Mouse (Mus musculus): Measurements from ENCODE around the gene Rnaseh2c. TPM values are rescaled to one million over a fixed set of nuclear protein-coding genes. Genes with fewer than 3 reads are reported as not detected.

Rnaseh2c gene
- polyA plus RNA-seq, 1 experiment: 90.8 TPM

DNA sequence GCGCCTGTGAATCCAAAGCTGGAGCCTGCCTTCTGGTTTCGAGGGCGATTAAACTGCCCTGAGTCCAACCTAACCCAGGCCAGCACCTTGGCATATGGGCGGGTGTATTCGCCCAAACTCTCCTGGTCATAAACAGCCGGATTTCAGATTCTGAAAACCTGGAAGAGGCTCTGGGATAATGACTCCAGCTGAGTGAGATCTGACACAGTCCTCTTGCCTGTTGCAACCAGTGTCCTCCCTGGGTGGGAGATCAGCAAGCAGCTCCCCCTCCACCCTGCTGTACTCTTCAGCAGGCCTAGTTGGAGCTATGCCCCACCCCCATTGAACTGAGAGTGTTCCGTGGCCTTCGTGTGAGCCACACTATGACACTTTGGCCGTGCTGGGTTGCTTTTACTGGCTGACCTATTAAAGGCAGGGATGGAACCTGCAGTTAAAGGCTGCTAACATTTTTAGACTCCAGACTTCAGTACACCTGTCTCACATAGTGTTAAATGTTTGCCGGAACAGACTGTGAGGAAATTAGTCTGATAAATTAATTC lies 40.4 kb upstream of the Rnaseh2c start:
- H3K36me3 ChIP-seq (ENCODE audit: control insufficient read depth): no peaks in the 10 kb centered on the region
- peaks cover 7% of the 10 kb centered on the region for H3K4me1 ChIP-seq (ENCODE audit: control insufficient read depth)
- H3K27me3 ChIP-seq (ENCODE audit: control insufficient read depth): peaks cover 99% of the 10 kb centered on the region
- H3K4me3 ChIP-seq (replicated peaks): no peak overlapping the region
- peaks cover 10% of the 10 kb centered on the region; the same call in 1 of the 2 replicates for H3K9me3 ChIP-seq (ENCODE audit: control insufficient read depth, low read length)
- no peak for TF ChIP-seq TAL1 (IDR thresholded peaks at IDR 0.05; ENCODE audit: low read length)
- TF ChIP-seq GATA1 (IDR thresholded peaks at IDR 0.05; ENCODE audit: low read length): no peak

DNA sequence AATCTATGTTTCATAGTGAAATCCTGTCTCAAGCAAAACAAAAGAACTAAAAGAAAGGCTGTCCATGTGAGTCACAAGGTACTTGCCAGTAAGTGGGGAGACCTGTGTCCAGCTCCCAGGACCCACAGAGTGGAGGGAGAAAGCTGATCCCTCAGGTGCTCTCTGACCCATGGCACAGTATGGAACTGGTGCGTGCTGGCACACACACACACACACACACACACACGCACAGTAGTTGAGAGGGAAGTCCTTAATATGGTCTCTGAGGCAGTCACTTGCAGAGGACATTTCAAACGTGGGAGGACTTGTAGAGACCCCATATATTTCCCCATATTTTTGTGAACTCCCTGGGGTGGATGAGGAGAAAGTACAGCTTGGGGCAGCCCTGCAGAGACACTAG lies 39.8 kb upstream of the Rnaseh2c start:
- TF ChIP-seq TAL1 (IDR thresholded peaks at IDR 0.05; ENCODE audit: low read length) (no peak), GATA1 (IDR thresholded peaks at IDR 0.05; ENCODE audit: low read length) (no peak)
- Histone ChIP-seq H3K27me3 (ENCODE audit: control insufficient read depth) (peaks cover 99% of the 10 kb centered on the region), H3K4me3 (replicated peaks) (no peak overlapping the region)

DNA sequence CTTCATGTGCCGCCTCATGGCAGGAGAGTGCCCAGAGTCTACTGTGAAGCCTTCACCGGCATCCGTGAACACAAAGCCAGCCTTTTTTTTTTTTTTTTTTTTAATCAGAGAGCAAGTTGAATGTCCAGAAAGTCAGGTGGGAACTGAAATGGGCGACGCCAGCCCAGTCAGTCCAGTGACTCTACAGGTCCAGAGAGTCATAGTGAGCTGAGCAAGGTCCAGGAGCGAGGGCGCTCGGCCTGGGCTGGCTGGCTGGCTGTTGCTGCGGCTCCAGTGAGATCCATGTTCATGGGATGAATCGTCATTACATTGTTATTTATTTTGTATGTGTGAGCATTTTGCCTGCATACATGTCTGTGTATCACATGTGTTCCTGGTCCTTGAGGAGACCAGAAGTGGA lies 38.9 kb upstream of the Rnaseh2c start:
- peaks cover 96% of the 10 kb centered on the region for H3K27me3 ChIP-seq (ENCODE audit: control insufficient read depth)
- no peaks in the 10 kb centered on the region for H3K36me3 ChIP-seq (ENCODE audit: control insufficient read depth)
- H3K9me3 ChIP-seq (ENCODE audit: control insufficient read depth, low read length): peaks cover 10% of the 10 kb centered on the region; the same call in 1 of the 2 replicates
- no peak overlapping the region for H3K4me3 ChIP-seq (replicated peaks)
- peaks cover 21% of the 10 kb centered on the region for H3K4me1 ChIP-seq (ENCODE audit: control insufficient read depth)
- TF ChIP-seq TAL1 (IDR thresholded peaks at IDR 0.05; ENCODE audit: low read length): no peak
- no peak for TF ChIP-seq GATA1 (IDR thresholded peaks at IDR 0.05; ENCODE audit: low read length)

More for the DNA sequence above, 39.8 kb upstream of the Rnaseh2c start:
- peaks cover 12% of the 10 kb centered on the region for H3K4me1 ChIP-seq (ENCODE audit: control insufficient read depth)
- peaks cover 10% of the 10 kb centered on the region; the same call in 1 of the 2 replicates for H3K9me3 ChIP-seq (ENCODE audit: control insufficient read depth, low read length)
- H3K36me3 ChIP-seq (ENCODE audit: control insufficient read depth): no peaks in the 10 kb centered on the region

DNA sequence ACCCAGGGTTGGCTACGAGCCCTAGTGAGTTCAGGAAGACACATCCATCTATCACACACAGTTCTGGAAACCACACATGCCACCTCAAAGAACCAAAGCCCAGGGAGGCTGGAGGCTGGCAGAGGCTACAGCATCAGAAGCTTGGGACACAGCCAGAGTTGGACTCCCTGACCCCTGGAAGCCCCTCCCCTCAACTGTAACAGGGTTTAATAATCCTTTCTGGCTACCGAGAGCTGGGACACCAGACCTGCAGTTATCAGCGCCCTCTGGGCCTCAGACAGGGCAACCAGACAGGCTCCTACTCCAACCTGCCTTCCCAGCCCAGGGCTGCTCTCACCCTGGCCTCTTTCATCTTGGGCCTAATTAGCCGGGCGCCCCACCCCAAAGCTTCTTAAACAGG lies 35.4 kb upstream of the Rnaseh2c start:
- Histone ChIP-seq H3K27me3 (ENCODE audit: control insufficient read depth) (peaks cover 60% of the 10 kb centered on the region), H3K4me1 (ENCODE audit: control insufficient read depth) (peaks cover 42% of the 10 kb centered on the region), H3K4me3 (replicated peaks) (no peak overlapping the region), H3K36me3 (ENCODE audit: control insufficient read depth) (peaks cover 22% of the 10 kb centered on the region), H3K9me3 (ENCODE audit: control insufficient read depth, low read length) (no peaks in the 10 kb centered on the region; the same call in 1 of the 2 replicates)
- no peak for TF ChIP-seq GATA1 (IDR thresholded peaks at IDR 0.05; ENCODE audit: low read length)
- TF ChIP-seq TAL1 (IDR thresholded peaks at IDR 0.05; ENCODE audit: low read length): no peak

DNA sequence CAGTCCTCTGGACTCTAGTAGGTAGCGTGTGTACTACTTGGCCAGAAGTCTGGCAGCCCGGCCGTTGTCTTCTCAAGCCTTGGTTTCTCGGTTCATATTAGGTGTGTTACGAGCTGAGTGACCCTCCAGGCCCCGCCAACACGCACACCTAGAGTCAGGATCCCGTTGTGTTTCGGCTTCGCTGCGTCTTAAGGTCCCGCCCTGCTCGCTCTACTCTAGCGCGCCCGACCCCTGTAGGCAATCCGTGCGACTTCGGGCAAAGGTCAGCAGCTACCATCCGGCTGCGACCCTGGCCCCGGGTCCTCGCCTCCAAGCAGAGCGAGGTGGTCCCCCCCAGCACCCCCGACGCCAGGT lies 34.5 kb upstream of the Rnaseh2c start:
- Histone ChIP-seq H3K9me3 (ENCODE audit: control insufficient read depth, low read length) (no peaks in the 10 kb centered on the region), H3K4me1 (ENCODE audit: control insufficient read depth) (peaks cover 42% of the 10 kb centered on the region), H3K27me3 (ENCODE audit: control insufficient read depth) (peaks cover 52% of the 10 kb centered on the region), H3K4me3 (replicated peaks) (peak overlapping the region; percentile 80), H3K36me3 (ENCODE audit: control insufficient read depth) (peaks cover 22% of the 10 kb centered on the region)
- TF ChIP-seq GATA1 (IDR thresholded peaks at IDR 0.05; ENCODE audit: low read length) (no peak), TAL1 (IDR thresholded peaks at IDR 0.05; ENCODE audit: low read length) (no peak)

DNA sequence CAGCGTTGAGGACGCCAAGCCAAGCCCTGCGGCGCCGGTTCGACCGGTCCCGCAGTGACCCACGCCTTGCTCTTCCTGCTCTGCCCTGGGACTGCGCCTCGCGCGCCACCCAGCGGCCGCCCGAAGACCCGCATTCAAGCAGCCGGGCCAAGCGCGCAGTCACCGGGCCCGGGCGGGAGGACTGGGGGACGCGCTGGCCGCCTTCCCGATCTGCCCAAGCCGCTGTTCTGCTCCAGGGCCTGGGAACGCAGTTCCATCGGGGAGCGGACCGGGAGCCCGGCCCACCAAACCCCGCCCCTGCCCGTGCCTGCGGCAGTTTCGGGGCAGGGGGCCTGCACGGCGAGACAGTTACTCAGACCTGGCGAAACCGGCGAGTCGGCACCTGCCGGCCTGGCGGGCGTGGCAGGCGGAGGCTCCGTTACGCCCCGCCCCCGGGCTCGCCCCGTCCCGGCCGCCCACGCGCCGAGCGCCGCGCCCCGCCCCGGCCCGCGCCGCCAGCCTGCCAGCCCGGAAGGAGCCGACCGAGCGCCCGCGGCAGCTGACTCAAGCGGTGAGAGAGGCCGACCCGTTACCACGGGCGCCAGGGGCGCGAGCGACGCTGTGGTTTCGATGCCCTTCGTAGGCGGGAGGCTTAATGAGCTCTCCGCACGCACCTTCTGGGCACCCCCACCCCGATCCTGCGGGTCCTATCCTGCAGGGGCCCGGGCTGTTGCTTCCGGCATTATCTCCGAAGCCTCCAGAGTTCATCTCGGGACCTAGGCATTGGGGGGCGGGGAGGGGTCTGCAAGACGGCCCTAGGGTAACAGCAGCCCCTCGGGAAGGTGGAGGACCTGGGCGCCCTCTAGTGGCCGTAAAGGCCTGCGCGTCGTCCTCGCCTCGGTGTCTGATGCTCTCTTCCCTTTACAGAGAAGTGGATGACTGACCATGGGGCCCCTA lies 33.9 kb upstream of the Rnaseh2c start, which contains the start of gene Ap5b1:
Ap5b1 (plus strand) TSS at position 492 of the 936 bp plus-strand sequence.
- H3K4me3 ChIP-seq (replicated peaks): peak within 1 kb of the TSS; percentile 80
- peaks cover 22% of the 10 kb centered on the region for H3K36me3 ChIP-seq (ENCODE audit: control insufficient read depth)
- H3K9me3 ChIP-seq (ENCODE audit: control insufficient read depth, low read length): no peaks in the 10 kb centered on the region
- TF ChIP-seq GATA1 (IDR thresholded peaks at IDR 0.05; ENCODE audit: low read length) (no peak), TAL1 (IDR thresholded peaks at IDR 0.05; ENCODE audit: low read length) (no peak)
- peaks cover 42% of the 10 kb centered on the region for H3K4me1 ChIP-seq (ENCODE audit: control insufficient read depth)
- H3K27me3 ChIP-seq (ENCODE audit: control insufficient read depth): peaks cover 46% of the 10 kb centered on the region

DNA sequence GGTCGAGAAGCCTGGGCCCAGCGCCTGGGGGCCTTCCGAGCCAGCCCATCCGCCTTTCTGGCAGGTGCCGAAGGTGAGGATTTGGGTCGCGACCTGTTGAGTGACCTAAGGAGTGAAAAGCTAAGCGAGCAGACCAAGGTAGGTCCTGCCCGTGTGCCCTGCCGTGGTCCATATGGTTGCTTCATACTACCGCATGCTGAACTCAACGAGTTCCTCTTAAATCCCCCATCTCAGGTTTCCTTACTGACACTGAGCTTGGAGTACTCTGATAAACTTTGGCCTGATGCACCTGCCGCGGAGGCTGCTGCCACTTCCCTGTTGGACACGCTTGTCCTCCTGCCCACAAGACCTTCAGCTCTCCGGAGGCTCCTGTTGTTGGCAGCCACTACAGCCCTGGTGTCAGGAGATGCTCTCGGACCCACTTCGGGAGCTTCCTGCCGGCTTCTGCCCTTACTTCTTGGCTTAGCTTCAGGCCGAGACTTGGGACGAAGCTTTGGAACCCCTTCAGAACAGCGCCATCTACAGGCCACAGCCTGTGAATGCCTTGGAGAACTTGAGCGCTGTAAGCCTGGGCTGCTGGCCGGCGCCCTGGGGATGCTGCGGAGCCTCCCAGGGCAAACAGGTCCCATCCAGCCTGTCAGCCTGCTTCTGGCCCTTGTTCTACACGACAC lies 33.1 kb upstream of the Rnaseh2c start:
- Histone ChIP-seq H3K4me1 (ENCODE audit: control insufficient read depth) (peaks cover 42% of the 10 kb centered on the region), H3K4me3 (replicated peaks) (peak overlapping the region; percentile 80), H3K27me3 (ENCODE audit: control insufficient read depth) (peaks cover 38% of the 10 kb centered on the region), H3K36me3 (ENCODE audit: control insufficient read depth) (peaks cover 22% of the 10 kb centered on the region), H3K9me3 (ENCODE audit: control insufficient read depth, low read length) (no peaks in the 10 kb centered on the region)
- TF ChIP-seq GATA1 (IDR thresholded peaks at IDR 0.05; ENCODE audit: low read length) (no peak), TAL1 (IDR thresholded peaks at IDR 0.05; ENCODE audit: low read length) (no peak)

DNA sequence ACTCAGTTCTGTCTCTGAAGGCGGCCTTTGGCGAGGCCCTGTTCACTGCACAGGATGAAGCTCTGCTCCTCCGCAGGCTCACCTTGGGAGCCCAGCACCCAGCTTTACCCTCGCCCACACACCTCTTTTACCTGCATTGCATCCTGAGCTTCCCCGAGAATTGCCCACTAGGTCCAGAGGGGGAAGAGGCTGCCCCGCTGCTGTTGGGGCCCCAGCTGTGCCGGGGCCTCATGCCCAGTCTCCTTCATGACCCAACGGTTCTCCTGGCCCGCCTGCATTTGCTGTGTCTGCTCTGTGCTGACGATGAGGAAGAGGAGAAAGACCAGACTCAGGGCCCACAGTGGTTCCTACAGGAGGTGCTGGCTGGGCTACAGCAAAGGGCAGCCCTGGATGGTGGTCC lies 32.2 kb upstream of the Rnaseh2c start:
- TF ChIP-seq TAL1 (IDR thresholded peaks at IDR 0.05; ENCODE audit: low read length): no peak
- TF ChIP-seq GATA1 (IDR thresholded peaks at IDR 0.05; ENCODE audit: low read length): no peak
- no peak overlapping the region for H3K4me3 ChIP-seq (replicated peaks)

More for the DNA sequence above, 32.2 kb upstream of the Rnaseh2c start:
- Histone ChIP-seq H3K27me3 (ENCODE audit: control insufficient read depth) (peaks cover 28% of the 10 kb centered on the region), H3K36me3 (ENCODE audit: control insufficient read depth) (peaks cover 22% of the 10 kb centered on the region), H3K4me1 (ENCODE audit: control insufficient read depth) (peaks cover 42% of the 10 kb centered on the region), H3K9me3 (ENCODE audit: control insufficient read depth, low read length) (no peaks in the 10 kb centered on the region)
